Mouse (Mus musculus) lung, postnatal 0 days (tissue): Measurements from ENCODE around the gene Fbxw4.

Experiments used
- CTCF ChIP-seq: IDR thresholded peaks from 2 replicates; pipeline ENCODE4 v1.5.1; 2016; ENCODE audit warnings: antibody characterized with exemption, mild to moderate bottlenecking
- EP300 ChIP-seq: IDR thresholded peaks from 2 replicates; pipeline ENCODE4 v1.6.1; 2016; ENCODE audit warnings: antibody characterized with exemption, mild to moderate bottlenecking, control low read depth

GRCm38 (mm10) chr19:45651524-45651923, 8.6 kb downstream of the Fbxw4 start:
- TF ChIP-seq CTCF = no peak
- TF ChIP-seq EP300 = no peak
